Mouse (Mus musculus) neural tube, embryonic 15.5 days (tissue): Measurements from ENCODE around the gene Trpc2. TPM values are rescaled to one million over a fixed set of nuclear protein-coding genes. Genes with fewer than 3 reads are reported as not detected.

Experiments used
- ATAC-seq: fragments of 200-750 bp; cut with Nextera tagmentation; 2 replicates; pipeline ENCODE4 v1.8.0; 2017; ENCODE audit warnings: mild to moderate bottlenecking, moderate TSS enrichment, moderate library complexity; ENCODE audit not compliant: low FRiP score
- H3K27ac ChIP-seq: fragments of 300-500 bp; sonication (generic); replicated peaks from 2 replicates; pipeline ENCODE4 v1.5.1; 2015; ENCODE audit warnings: mild to moderate bottlenecking, inconsistent platforms
- H3K27me3 ChIP-seq: fragments of 300-500 bp; sonication (generic); replicated peaks from 2 replicates; pipeline ENCODE4 v1.6.1; 2015; ENCODE audit warnings: inconsistent platforms
- H3K36me3 ChIP-seq: fragments of 300-500 bp; sonication (generic); 2 replicates; pipeline ENCODE4 v1.6.1; 2015; ENCODE audit warnings: inconsistent platforms
- H3K4me1 ChIP-seq: fragments of 300-500 bp; sonication (generic); 2 replicates; pipeline ENCODE4 v1.6.1; 2015; ENCODE audit warnings: inconsistent platforms
- H3K4me2 ChIP-seq: fragments of 300-500 bp; sonication (generic); 2 replicates; pipeline ENCODE4 v1.6.1; 2015; ENCODE audit warnings: inconsistent platforms, mild to moderate bottlenecking, moderate library complexity
- H3K4me3 ChIP-seq: fragments of 300-500 bp; sonication (generic); replicated peaks from 2 replicates; pipeline ENCODE4 v1.5.1; 2015; ENCODE audit warnings: mild to moderate bottlenecking, inconsistent platforms
- H3K9ac ChIP-seq: fragments of 300-500 bp; sonication (generic); replicated peaks from 2 replicates; pipeline ENCODE4 v1.6.1; 2015; ENCODE audit warnings: mild to moderate bottlenecking, inconsistent platforms
- H3K9me3 ChIP-seq: fragments of 300-500 bp; sonication (generic); replicated peaks from 2 replicates; pipeline ENCODE4 v1.6.1; 2016; ENCODE audit warnings: inconsistent platforms
- WGBS: fragments of 180-500 bp; shearing (Covaris S2); methylation state at CpG from one replicate; pipeline ENCODE4 v1.1.7; 2015; ENCODE audit warnings: mixed read lengths; 5-methylcytosine and 5-hydroxymethylcytosine counted together
- polyA plus RNA-seq: library from polyadenylated mRNA; unstranded; fragments of >200 nt; fragmentation: Nextera tagmentation; extraction: Ambion mirVana; gene quantifications from 2 replicates; pipeline ENCODE4 v1.2.1, GENCODE M21; 2015

Gene Trpc2
- polyA plus RNA-seq, 1 experiment from 2014 or later, result 0.24 TPM

DNA sequence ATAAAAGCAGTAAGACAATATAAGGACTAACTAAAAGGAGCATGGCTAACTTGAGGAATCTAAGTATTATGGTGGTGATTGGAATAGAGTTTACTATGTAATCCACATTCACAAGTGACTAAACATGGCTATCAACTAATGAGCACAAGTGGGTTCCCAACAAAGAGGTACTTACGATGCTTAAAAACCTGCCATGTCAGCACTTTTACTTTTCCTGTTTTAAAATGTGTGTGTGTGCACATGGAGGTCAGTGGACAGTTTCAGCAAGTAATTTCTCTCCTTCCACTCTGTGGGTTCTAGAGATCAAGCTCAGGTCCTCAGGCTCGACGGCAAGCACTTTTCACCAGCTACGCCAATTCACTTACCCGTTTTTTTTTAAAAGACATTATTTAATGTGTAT is 55.0 kb downstream of the Trpc2 start:
- H3K27me3 ChIP-seq, result no peaks in the 10 kb centered on the region
- H3K36me3 ChIP-seq, result peaks cover 68% of the 10 kb centered on the region
- WGBS, result 98% methylated on average over 5 of the region's 5 CpGs

More for the DNA sequence above, 55.0 kb downstream of the Trpc2 start:
- Histone ChIP-seq H3K9ac (no peak overlapping the region), H3K4me1 (no peaks in the 10 kb centered on the region), H3K27ac (no peak overlapping the region), H3K9me3 (no peaks in the 10 kb centered on the region), H3K4me2 (no peak overlapping the region), H3K4me3 (no peak overlapping the region)
- no peak for ATAC-seq

Other genes with a start within 250 kb of the Trpc2 start
- 11.5 and 16.2 TPM in 2 replicates for gene Inppl1, start 244.9 kb upstream of the Trpc2 start, polyA plus RNA-seq
- 2.1 TPM in 2 replicates for gene Folr2, start 225.9 kb upstream of the Trpc2 start, polyA plus RNA-seq
- 73.6 and 74.3 TPM in 2 replicates for gene Anapc15, start 219.4 kb upstream of the Trpc2 start, polyA plus RNA-seq
- 1.7 and 8.7 TPM in 2 replicates for gene Folr1, start 212.3 kb upstream of the Trpc2 start, polyA plus RNA-seq
- gene Lamtor1, start 177.2 kb upstream of the Trpc2 start, polyA plus RNA-seq, result 156 and 158 TPM in 2 replicates
- 0.41 and 0.46 TPM in 2 replicates for gene Tomt, start 176.8 kb upstream of the Trpc2 start, polyA plus RNA-seq
- 9.6 and 9.8 TPM in 2 replicates for gene Lrrc51, start 149.2 kb upstream of the Trpc2 start, polyA plus RNA-seq
- gene Numa1, start 149.0 kb upstream of the Trpc2 start, polyA plus RNA-seq, result 32.1 and 40.1 TPM in 2 replicates
- gene Il18bp, start 64.4 kb upstream of the Trpc2 start, polyA plus RNA-seq, result 3.8 and 5.1 TPM in 2 replicates
- 33.0 and 33.5 TPM in 2 replicates for gene Rnf121, start 17.6 kb upstream of the Trpc2 start, polyA plus RNA-seq
- gene Xndc1, start 17.6 kb upstream of the Trpc2 start, polyA plus RNA-seq, result 27.0 and 30.6 TPM in 2 replicates
- gene Xntrpc, start 17.4 kb upstream of the Trpc2 start, polyA plus RNA-seq, result 0.86 and 1.1 TPM in 2 replicates
- gene Art1, start 18.6 kb downstream of the Trpc2 start, polyA plus RNA-seq, result 1.5 and 2.5 TPM in 2 replicates
- gene Art5, start 26.4 kb downstream of the Trpc2 start, polyA plus RNA-seq, result 0.23 and 0.52 TPM in 2 replicates
- gene Chrna10, start 33.7 kb downstream of the Trpc2 start, polyA plus RNA-seq, result not detected in 2 replicates
- gene Nup98, start 127.1 kb downstream of the Trpc2 start, polyA plus RNA-seq, result 18.1 and 21.2 TPM in 2 replicates
- gene Pgap2, start 127.1 kb downstream of the Trpc2 start, polyA plus RNA-seq, result 57.0 and 62.9 TPM in 2 replicates
- gene Rhog, start 172.9 kb downstream of the Trpc2 start, polyA plus RNA-seq, result 18.4 and 37.9 TPM in 2 replicates
- gene Stim1, start 184.7 kb downstream of the Trpc2 start, polyA plus RNA-seq, result 13.2 and 17.0 TPM in 2 replicates